Mouse (Mus musculus) thymus, postnatal 36 days (tissue): ENCODE results near the gene Sh3kbp1.
A peak's percentile ranks its signal among the peaks of the same experiment; 100 is the strongest.
"Not testable (repeated sequence)": the region's sequence is repeated elsewhere in the genome, so short reads cannot be mapped to it uniquely, and the experiment has no call there.

ENCODE experiments used
- DNase-seq, 2 experiments: peaks; one replicate each; pipeline ENCODE4 v3.0.0; 2022; ENCODE audit warnings: mixed read lengths in 2 of 2

The Sh3kbp1 gene

DNA sequence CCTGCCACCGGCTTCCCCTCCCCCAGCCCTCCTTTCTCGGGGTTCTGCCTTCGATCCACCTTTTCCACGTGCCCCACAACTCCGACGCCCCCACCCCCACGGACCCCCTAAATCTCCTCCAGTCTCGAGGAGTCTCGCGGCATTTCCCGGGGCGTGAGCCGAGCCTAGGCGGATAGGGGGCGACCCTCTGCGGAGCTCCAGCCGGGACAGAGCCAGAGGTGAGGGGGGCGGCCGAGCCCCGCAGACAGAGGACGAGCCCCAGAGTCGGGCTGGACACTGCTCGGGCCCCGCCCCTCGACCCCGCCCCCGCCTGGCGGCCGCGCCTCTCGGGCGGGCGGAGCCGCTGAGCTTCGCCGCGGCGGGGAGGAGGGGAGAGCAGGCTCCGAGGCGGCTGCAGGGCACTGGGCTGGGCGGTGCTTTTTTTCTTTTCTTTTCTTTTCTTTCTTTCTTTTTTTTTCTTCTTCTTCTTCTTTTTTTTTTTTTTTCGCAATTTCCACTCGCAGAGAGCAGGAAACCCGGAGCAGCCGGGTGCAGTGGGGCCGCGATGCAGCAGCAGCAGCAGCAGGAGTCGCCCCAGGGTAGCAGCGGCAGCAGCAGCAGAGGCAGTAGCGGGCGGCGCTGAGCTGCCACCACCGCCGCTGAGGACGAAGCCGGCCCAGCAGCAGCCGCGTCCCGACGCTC is at the start of gene Sh3kbp1:
Sh3kbp1 (plus strand) TSS at position 366 of the 681 bp plus-strand sequence.
- DNase-seq = peak; percentile 72 to 77

DNA sequence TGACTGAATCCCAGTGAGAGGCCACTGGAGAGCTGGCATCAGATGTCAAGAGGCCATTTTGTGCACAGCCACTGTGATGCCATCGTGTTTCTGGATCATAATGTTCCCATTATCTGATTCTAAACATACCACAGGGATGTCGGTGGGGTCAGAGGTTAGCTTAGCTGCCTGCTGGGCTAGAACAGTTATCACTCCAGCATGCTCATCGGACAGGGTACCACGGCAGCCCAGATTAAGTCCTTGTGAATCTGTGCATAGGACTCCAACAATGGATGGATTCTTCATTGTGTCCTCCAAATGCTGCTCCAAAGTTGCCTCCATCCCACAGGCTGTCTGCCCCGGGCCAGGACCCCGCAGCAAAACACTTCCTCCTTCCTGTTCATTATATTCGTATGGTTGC is 42.3 kb upstream of the Sh3kbp1 start:
- not testable (repeated sequence) for DNase-seq

DNA sequence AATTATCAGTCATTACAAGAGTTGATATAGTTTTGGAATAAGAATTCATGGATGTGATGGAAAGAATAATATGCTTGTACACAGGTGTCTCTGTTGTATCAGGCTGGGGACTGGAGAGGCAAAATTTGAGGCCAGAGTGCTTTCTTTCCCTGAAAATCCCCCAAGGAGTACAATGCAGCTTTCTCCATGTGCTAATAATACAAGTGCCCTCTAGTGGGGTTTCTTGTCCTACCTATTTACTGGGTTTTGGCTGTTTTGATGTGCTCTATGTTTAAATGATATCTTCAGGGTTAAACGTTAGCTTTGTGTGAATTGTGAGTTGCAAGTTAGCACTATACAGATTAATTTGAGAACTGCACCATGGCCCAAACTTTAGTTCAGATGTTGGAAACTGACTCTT is 35.4 kb upstream of the Sh3kbp1 start:
- DNase-seq = no peak

DNA sequence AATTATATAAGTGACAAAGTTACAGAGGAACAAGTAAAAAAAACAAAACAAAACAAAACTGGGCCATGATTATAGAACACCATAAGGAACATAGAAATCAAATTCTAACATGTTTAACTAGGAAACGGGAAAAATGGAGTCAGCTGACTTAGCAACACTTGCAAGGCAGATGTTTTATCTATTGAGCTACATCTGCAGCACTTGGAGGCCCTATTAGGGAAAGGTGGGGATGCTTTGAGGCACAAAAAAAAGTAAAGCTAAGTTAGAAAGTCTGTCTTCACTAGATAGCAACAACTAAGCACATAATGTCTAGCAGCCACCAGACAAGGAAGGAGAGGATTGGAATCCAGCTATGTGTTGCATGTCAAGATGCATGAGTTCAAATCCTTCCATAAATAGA is 29.6 kb upstream of the Sh3kbp1 start:
- DNase-seq = no peak

DNA sequence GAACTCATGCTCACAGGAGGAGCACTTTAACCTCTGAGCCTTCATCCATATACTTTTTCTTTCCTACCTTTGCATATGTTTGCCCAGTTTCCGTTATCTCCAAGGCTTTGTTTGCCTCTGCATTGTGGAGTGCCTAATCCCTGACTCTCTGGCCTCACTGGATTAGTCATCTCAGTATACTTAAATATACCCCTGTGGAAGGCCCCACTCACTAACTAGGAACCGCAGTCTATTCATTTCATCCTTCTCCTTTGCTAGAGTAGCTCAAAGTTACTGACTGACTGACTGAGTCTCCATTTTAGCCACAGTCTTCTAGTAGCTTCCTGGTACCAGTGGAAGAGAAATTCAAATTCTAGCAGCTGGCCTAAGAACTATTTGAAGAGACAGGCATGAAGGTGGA is 22.2 kb upstream of the Sh3kbp1 start:
- no peak for DNase-seq

DNA sequence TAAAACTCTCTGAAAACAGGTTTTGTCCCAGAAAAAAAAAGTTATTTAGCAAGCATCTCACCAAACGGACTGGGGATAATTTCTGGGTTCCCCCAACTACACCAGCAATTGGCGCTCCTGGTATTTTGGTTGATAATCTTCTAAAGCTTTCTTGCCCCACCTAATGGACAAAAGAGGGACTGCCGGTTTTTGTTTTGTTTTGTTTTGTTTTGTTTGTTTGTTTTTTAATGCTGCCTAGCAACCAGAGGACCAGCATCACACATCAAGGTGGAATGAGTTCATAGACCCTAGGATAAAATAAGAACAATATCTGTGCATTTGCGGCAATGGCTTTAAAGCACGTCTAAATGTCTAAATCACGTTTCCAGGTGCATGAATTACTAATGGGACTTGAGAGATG is 20.1 kb upstream of the Sh3kbp1 start:
- DNase-seq = no peak

DNA sequence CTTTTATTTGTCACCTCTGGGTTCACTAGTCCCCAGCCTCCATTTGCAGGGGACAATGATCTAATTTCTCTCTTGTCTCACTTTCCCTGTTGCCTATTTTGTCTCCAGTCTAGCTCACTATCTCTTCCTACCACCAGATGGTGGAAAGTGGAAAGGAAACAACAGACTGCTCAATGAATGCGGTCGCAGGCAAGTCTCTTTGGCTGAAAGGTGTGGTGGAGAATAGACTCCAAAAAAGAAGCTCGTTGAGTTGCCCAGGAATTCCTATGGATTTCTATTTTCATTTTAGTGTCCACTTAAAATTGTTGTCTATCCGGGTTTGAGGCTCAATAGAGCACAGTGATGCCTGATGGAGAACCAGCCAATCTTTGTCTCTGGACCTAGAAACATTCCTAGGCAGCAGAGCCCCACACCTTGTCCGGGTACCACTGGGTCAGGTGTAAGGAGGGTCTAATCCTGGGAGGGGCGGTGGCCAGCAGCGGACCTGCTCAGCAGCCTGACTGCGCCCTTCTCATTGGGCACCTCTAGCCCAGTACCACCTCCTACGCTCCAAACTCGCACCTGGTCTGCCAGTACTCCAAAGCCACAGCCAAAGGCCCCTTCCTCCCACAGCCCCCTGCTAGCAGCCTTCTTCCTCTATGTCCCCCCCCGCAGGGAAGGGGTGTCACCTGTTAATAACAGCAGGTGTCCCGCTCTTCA is 715 bp upstream of the Sh3kbp1 start:
- DNase-seq = no peak

DNA sequence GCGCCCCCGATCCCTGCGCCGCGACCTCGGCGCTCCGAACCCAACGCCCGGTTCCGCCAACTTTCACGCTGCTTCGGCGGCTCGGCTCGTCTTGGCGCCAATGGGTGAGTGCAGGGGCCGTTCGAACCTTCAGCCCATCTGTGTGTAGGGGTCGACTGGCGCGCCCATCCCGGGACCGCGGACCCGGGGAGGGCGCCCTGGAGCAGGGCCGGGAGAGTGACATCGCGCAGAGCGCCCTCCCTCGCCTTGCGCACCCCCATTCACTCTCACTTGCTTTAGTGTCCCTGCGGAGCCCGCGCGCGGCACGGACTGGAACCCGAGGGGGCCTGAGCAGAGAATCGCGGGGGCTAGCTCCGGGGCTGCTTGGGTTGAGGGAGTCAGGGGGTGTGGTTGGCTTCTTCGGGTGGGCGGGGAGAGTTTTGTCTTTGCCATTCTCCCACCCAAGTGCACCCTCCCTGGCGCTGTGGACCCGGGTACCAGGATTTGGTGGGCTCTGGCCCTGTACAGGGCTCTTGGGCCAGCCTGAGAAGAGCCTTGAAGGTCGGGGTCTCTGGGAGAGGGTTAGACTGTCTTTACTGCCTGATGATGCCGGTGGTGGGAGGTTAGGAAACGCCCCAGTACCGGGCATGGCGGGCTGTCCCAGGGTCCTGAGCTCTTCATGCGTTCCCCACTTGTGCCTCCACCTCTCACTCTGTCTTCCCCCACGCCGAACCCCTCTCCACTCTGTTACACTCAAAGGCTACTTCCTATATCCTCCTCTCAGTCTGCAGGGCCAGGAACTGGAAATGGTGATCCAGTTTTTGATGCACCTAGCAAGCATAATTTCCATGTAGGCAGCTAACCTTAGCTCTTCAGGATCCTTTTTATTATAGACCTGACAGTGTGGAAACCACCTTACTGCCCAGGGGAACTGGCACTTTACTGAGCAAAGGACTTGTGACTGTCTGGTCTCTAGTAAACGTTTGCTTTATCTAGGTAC is 805 bp downstream of the Sh3kbp1 start:
- DNase-seq = peak; percentile 62 to 72

DNA sequence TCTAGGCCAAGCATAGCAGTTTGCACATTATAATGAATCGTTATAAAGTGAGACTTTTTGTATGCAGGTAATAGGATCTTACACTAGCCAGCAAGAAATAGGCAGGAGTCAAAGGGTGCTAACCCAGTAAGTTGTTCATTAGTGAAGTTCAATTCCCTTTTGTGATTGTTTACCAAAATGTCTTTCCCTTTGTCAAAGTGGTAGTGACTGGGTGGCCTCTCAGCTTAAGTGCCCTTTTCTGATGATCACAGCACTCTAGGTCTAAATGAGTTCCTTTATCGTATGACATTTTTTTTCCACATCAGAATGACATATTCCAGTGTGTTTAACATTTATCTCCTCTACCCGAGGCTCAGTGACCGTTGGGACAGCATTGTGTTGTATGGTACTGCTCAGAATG is 1.6 kb downstream of the Sh3kbp1 start:
- no peak for DNase-seq

DNA sequence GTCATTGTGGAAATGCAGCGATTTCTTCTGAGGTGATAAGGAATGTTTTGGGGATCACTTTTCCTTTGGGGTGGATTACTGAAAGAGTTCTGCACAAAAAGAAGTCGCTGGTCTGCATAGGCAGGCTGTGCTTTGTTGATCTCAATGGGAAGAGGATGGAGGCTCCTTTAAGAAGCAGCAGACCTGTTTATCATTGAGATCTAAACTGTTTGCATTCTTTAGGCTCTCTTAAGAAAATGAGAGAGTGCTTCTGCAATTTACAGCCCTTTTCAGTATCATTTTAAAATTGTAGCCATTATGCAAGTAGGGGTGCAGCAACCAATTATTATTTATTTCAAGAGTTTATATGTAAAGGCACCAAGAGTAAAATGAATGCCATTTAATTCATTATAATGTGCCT is 2.1 kb downstream of the Sh3kbp1 start:
- DNase-seq = no peak

DNA sequence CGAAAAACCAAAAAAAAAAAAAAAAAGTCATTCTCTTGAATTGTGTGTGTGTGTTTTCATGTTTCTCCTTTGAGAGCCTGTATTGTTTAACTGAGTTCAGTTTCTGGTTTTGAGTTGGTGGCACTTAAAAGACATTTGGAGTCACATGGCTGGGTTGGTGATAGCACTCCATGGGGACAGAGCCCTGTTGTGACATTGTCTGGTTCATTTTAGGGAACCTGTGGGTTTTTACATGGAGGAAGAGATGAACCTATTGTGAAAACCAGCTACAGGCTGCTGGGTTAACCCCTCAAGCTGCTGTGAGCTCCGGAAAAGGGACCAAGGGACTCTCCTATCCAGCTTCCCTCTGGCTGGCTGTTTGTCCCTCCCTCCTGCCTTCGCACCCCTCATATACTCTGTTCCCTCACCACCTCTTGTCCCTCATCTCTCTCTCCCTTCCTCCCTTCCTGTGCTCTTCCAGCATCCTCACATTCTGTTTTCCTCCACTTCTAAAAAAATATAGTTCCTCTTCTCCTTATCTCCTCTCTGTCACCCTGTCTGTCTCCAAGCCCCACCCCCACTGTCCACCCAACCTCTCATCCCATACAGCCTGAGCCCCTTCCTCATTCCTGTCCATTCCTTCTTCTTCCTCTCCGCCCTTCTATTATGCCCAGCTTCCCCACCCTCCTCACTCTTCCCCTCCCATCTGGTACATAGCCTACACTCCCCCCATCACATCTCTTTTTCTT is 11.6 kb downstream of the Sh3kbp1 start:
- DNase-seq = no peak

DNA sequence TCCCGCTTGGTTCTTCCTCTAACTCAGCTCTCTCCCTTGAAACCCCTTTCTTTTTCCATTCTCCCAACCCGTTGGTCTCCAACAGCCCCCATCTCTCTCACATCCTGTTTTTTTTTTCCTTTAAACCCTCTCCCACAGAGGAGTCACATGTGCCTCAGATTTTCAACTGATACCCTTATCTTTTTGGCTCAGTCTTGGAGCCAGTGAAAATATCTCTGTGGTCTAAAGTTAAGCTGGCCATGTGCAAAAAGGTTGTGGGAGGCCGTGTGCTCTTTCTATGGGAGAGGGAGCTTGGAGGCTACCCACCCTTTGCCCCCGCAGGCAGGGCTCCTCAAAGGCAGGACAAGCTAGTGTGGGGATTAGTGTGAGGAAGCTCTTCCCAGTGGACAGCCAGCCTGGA is 12.9 kb downstream of the Sh3kbp1 start:
- DNase-seq = no peak

DNA sequence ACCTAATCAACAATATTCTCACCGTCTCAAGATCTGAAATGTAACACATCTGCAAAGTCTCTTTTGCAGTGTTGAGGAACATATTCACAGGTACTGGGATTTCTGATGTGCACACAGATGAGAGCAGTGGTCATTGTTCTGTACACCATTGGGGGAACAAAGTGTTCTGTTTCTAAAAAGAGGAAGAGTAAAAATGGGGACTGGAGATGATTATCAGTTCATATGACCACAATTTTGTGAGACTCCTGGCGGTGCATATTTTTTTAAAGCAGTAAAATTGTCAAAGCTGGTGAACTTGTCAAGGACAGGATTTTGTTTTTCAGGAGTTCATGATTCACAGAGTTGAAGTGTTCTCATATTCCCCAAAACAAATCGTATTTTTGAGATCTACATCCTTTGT is 18.2 kb downstream of the Sh3kbp1 start:
- DNase-seq = no peak

DNA sequence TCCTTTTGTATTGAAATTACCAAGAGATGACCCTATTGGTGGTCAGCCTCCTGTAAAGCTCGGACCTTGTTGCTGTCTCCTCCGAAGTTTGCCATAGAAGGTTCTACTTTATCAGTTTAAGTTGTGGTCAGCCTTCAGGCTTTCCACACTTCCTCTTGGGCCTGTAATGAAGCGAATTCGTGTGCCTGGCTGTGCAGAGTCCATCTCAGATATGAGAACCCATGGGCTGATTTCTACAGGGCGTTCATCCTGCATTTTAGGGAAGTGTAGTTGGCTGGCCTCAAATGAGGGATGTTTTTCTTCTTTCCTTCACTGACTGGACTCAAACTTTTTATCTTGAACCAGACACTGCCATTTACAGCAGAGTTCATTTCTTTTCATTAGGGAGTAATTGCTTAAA is 20.5 kb downstream of the Sh3kbp1 start:
- no peak for DNase-seq

DNA sequence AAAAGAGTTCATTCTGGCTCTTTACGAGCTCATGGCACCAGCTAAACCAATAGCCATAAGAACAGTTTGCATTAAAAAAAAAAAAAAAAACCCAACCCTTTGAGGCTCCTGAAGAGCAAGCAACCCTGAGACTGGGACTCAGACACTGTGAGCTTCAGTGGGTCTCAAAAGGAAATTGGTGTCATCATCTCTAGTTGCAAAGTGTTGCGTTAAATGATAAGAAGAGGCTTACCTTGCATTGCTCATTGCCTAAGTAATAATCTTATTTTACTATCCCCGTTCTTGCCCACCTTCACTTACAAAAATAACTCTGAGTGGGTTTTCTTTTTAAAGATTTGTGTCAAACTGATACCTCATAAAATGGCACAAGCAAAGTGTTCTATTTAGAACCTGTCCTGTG is 21.5 kb downstream of the Sh3kbp1 start:
- no peak for DNase-seq

DNA sequence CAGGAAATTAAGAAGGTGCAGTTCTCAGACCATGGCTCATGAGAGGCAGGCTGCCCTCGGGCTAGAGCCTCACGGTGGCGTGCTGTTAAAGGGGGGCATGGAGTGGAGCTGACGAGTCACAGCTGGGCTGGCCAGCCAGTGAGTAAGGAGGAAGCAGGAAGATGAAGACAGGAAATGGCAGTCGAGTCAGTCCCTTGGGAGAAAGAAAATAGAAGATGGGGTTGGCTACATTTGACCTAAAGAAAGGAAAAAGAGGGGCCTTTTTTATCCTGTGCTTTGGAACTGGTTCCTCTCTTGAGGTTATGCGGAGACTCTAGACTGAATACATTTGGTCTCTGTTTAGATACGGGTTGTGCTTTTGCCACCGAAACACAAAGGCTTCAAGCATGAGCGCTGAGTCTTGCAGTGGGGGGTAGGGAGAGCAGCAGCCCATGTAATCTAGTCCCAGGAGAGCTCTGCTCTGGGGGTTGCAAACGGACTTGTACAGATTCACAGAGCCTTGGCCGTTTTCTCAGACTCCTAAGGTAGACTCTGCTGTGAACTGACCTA is 23.1 kb downstream of the Sh3kbp1 start:
- DNase-seq = peak; percentile 32 to 46

DNA sequence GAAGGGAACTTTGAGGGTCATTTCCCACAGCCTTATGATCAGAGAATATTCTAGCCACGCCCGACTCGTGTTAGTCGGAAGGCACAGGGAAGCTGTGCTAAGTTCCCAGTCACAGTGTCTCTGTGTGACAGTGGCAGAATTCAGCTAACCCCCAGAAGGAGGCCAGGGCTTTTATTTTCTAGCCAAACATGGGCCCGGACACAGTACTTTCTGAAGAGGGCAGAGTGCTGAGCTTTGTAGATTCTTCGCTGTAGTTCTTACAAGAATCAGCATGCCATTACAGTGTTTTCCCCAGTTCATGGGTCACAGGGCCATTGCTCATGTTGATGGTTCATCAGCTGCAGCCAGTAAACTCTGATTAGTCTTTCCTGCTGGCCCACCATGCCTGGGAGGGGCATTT is 23.7 kb downstream of the Sh3kbp1 start:
- DNase-seq = no peak

DNA sequence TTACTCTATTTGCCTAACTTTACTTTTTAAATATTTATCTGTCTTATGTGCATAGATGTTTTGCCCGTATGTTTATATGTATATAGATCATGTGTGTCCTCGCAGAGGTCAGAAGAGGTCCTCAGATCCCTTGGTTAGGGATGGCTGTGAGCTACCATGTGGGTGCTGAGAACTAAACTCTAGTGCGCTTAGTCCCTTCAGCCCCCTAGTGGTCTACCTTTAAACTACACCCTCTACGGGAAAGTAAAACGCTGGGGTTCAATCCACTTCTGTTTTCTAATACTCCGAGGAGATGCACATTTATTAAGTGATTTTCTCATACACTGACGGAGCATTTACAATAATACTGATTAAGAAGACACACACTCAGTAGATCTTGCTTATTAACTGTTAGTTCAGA is 44.3 kb downstream of the Sh3kbp1 start:
- DNase-seq = no peak

DNA sequence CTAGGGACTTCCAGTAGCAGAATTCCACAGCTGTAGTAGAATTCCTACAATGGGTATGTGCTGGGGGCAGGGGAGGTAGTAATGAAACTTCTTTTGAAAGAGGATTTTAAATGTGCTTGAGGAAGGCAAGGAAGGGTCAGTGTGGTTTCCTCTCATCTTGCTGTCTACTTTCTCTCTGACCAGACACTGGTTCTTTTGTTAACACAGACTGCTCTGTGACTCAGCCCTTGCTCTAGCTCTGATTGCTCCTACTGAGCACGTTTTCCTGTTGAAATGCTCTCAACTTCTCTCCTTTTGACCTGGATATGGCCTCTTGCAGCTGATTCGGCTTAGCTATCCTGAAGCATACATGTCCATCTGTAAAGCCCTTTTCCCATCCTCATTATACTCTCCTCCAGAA is 45.4 kb downstream of the Sh3kbp1 start:
- no peak for DNase-seq

DNA sequence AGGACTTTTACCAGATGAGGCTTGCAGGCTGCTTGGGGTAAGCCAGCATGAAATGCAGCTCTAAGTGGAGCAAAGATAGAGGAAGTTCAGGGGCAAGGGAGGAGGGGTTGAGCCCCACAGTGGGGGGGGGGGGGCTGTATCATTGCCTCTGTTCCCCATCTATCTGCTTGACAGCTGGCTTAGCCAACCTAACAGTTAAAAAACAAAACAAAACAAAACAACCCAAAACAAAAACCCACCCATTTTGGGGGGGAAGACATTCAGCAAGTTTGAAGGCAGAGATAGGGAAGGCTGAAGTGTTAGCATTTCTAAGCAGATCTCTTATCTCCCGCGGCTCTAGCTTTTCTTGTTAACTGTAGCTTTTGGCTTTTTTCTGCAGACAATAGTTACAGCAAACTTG is 49.2 kb downstream of the Sh3kbp1 start:
- DNase-seq = peak; percentile 31 to 46

DNA sequence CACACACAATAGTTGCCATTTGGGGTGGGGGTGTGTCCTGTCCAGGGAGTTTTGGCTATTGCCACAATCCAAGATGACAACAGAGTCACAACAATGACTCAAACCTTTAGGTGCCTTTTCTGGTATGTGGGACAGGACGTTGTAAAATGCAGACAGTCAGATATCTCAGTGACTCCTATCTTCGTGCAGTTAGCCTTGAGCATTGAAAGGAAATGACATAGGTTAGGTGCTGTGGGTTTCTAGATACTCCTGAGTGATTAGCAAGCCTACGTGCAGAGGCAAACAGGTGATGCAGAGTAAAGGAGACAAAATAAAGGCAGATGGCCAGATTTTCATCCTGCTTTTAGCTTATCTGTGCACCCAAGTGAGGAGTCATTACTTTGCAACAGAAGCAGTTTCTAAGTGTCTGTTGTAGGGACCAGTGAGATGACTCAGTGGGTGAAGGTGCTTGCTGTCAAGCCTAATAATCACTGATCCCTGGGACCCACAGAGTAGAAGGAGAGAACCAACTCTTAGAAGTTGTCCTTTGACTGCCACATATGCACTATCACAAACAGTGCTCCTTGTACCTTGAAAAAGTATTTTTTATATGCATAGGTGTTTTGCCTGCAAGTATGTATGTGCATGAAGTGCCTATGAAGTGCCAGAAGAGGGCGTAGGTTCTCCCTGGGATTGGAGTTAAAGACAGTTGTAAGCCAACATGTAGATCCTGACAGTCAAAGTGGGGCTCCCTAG is 50.7 kb downstream of the Sh3kbp1 start:
- DNase-seq = peak in 1 of 2 experiments; percentile 26

DNA sequence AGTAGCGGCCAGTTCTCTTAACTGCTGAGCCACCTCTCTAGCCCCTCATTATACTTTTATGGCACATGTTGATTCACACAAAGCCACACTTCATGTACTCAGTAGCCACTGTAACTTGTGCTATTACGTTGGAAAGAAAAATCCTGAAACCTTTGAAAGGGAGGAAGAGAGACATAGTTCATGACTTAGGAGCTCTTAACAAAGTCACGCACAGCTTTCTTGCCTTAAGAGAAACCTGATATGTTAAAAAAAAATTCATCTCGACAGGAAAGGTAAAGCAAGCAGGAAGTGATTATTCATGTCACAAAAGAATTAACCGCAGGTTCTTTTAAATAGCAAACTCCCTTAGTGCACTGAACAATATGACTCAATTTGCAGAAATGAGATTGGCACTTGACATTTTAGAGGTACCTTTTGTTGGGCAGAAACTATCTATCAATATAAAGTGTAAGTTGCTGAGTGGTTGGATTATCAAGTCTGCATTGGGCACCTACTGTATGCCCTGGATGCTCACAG is 51.3 kb downstream of the Sh3kbp1 start:
- no peak for DNase-seq
